Mouse (Mus musculus): Measurements from ENCODE around the gene Olfr703.

Gene Olfr703

GRCm38 (mm10) chr7:106843060-106843459 lies at the start of gene Olfr703:
TSS of gene Olfr703 (plus strand) at chr7:106843360.
- DNase-seq (ENCODE audit: low read depth, low spot score), result no peak

- no peak for DNase-seq (ENCODE audit: low read depth, low spot score)
Observed at GRCm38 (mm10) chr7:106808734-106809133, 34.4 kb upstream of the Olfr703 start, which contains the start of gene Olfr700. TSS of gene Olfr700 (minus strand) at chr7:106808834.

DNA sequence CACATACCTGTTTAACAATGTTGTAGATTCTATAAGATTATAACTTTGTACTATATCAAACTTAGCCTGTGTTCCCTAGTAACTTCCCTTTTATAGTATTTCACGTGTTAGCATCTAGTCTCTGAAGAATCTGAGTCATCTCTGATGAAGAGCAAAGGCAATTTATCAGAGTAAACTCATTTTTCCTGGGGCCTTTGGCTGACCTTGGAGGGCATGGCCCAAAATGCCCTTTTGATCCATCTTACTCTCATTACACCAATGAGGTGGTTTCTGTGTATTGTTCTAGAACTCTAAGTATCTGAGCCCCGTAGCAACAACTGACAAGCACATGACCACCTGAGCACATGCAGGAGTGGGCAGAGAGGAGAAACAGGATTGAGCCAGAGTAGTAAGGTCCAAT lies 29.3 kb upstream of the Olfr703 start, which contains the start of gene Olfr701:
TSS of gene Olfr701 (plus strand) at position 301 of the 400 bp plus-strand sequence.
- no peak for DNase-seq (ENCODE audit: low read depth, low spot score)

- peak; percentile 20 for DNase-seq (ENCODE audit: low read depth, low spot score)
Observed at GRCm38 (mm10) chr7:106815775-106816174, 27.4 kb upstream of the Olfr703 start.

- DNase-seq (ENCODE audit: low read depth, low spot score), result no peak
Observed at GRCm38 (mm10) chr7:106818414-106818813, 24.7 kb upstream of the Olfr703 start.

DNA sequence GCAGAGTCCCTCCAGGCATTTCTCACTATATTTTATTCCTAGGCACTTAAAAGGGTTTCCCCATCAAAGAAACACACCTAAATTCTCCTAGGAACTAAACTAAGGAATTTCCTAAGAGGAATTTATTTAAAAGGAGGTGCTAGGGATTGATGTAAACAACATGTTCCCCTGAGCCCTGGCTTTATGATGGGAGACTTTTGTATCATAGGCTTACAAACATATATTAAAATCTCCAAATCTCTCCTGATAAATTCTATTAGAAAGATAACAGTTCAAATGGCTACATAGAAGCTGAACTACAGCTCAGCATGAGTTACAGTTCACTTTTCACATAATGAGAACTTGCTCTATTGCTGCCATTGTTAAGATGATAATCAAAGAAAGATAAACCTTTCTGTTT lies 9.4 kb upstream of the Olfr703 start, which contains the start of gene Olfr702:
TSS of gene Olfr702 (minus strand) at position 101 of the 400 bp plus-strand sequence.
- DNase-seq (ENCODE audit: low read depth, low spot score), result no peak

- DNase-seq (ENCODE audit: low read depth, low spot score), result no peak
Observed at GRCm38 (mm10) chr7:106862885-106863284, 19.7 kb downstream of the Olfr703 start, which contains the start of gene Olfr704. TSS of gene Olfr704 (plus strand) at chr7:106863185.

GRCm38 (mm10) chr7:106876791-106877190 lies 33.6 kb downstream of the Olfr703 start, which contains the start of gene Olfr705:
TSS of gene Olfr705 (minus strand) at chr7:106876891.
- DNase-seq (ENCODE audit: low read depth, low spot score), result no peak

GRCm38 (mm10) chr7:106888062-106888461 lies 44.9 kb downstream of the Olfr703 start, which contains the start of gene Olfr706:
TSS of gene Olfr706 (minus strand) at chr7:106888162.
- DNase-seq (ENCODE audit: low read depth, low spot score), result no peak

Data from 3T3-L1 (cell line).